Mouse (Mus musculus): ENCODE measurements at regions not wholly inside any gene's neighbourhood (a gene's known extent, or its start where the extent isn't known, plus 50 kb on each side); places are given as distances from the start of the nearest gene placed in this dataset.
"Not testable (repeated sequence)": the region's sequence is repeated elsewhere in the genome, so short reads cannot be mapped to it uniquely, and the experiment has no call there.

DNA sequence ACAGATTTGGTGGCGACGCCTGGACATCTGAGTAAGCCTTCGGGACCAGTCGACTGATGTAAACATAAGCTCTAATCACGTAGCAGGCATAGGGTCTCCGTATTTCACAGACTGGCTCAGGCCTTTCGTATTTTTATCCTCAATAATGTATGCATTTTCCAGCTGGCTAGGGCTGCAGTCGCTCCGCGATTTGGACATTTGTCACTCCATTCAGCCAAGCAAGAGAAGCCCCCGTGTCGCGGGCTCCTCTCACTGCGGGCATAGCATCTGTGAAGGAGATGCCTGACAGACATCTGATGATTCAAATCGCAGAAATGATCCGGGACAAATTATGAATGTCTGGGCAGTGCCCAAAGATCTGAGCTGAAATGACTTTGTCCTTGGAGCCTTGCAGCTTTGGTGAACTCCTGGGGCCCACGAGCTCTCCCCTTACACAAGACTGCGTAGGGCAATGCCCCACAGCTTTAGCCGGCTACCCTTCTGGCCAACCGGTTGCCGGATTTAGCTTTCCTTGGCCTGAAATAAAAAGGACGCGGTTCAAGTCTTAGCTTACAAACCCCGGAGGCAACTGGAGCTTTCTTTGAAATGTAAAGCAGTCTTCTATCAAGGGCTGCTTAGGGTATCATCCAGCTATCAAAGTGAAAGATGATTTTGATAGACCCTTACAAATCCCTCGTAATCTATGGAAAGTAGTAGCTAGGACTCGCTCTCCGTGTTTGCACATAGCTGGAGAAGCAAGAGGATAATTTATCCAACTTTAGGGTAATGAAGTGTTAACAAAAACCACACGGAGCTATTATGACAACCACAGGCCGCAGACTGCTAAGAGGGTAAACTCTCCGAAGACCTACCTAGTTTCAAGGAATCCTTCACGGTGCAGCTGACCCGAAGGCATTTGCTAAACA, 270.6 kb downstream of the Etnk1 start:
- DNase-seq (ENCODE audit: low spot score): no peak

DNA sequence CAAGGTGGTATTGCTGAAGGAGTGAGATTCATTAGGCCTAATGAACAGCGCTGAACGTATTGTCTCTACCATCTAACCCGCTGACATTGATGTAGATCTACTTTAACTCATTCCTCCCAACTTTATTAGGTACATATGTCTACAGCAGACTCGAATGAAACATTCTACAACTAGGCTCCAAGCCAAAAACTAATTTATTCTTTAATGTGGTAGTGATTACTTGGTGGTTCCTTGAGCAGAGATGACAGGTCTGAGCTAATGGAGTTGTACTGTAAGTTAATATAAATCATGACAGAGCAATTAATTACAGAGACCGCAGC, 271.2 kb downstream of the Etnk1 start:
- no peak for DNase-seq (ENCODE audit: low spot score)

DNA sequence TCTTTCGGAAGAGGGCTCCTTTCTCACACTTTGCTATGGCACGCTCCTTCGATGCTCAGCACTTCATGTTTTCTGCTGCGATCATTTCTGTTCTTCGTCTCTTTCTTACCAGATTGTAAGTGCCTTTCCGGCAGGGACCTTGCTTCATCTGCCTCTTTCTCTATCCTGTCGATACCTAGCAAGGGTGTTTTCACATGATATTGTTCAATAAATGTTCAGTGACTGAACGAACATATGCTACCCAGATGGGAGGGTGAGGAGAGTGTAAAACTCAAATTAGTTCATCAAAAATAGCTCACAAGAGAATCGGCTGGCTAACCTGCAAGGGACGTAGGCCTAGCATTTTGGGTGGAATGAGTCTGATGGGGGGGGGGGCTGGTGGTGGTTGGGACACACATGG, 272.5 kb downstream of the Etnk1 start:
- DNase-seq (ENCODE audit: low spot score): no peak

DNA sequence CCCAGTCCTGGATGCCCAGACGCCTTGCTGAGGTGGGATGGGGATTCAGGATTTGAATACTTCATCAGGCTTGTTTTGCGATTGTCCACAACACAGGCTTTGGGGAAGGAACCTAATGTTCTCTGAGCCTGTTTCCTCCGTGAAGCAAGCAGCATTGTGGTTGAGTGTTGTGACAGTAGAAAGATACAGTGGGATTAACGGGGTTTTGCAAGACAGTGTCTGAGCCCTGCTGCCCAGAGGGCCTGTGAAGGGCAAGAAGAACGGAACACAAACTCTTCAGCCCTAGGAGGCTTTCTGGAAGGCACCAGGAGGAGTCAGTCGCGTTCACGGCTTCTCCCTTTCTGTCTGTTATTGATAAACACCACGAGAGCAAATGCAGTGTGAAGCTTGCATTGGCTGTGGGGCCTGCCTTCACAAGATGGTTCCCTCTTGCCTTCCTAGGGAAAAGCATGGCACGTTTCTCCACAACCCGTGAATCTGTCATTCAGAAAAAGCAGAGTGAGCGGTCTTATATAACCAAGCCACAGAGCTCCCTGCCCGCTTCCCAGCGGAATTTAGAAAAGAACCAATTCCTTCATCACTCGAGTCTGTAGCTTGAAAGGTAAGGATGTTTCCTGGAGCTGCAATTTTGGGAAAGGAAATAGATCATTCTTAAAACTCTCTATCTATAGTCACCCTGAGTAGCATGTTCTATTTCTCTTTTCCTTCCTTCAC, 273.4 kb downstream of the Etnk1 start:
- DNase-seq (ENCODE audit: low spot score): no peak

DNA sequence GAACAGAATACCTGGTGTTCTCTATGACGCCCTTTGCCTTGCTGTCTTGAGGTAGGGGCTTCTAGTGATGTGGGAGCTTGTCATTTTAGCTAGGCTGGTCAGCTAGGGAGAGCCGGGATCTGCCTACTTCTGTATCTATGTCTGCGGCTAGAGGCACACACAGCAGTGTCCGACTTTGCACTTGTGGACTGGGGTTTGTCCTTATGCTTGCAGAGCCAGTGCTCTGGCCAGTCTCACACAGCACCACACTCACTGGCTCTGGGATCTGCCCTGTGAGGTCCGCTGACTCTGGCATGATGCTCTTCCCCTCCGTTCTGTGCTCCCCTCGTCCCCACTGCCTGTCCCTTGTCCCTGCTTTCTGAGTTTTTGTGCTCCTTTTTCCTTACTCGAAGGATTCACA, 275.3 kb downstream of the Etnk1 start:
- DNase-seq (ENCODE audit: low spot score): no peak

DNA sequence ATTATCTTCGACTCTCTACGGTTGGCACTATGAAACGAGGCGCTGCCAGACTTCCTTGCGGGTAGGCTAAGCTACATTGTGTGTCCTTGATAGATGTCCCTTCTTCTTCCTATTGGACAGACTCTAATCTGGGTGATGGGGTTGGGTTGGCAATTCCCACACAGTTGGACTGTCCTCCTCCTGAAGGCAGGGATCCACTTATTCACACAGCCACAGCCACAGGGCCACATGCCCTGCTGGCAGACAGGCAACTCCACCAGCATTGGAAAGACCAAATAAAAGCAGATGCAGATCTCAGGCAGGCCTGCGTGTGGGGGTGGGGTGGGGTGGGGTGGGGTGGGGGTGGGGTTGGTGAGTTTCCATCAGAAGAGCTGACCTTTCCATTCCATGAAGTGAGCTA, 276.4 kb downstream of the Etnk1 start:
- DNase-seq (ENCODE audit: low spot score): no peak

DNA sequence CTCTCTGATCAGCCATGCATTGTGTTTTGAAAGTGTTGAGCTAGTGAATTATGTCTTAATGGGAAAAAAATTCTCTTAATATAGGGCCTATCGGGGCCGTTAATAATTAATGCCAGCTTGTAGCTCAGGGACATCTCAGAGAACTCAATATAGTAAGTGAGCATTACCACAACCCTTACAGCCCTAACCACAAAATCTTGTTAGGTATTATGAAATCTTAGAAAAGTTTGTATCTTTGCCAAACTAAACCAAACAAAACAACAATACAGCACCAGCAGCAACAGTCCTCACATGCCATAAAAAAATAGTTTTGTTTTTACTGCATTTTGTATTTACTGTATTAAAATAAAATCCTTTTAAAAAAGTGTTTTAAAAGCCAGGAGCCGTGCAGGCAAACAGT, 277.8 kb downstream of the Etnk1 start:
- no peak for DNase-seq (ENCODE audit: low spot score)

DNA sequence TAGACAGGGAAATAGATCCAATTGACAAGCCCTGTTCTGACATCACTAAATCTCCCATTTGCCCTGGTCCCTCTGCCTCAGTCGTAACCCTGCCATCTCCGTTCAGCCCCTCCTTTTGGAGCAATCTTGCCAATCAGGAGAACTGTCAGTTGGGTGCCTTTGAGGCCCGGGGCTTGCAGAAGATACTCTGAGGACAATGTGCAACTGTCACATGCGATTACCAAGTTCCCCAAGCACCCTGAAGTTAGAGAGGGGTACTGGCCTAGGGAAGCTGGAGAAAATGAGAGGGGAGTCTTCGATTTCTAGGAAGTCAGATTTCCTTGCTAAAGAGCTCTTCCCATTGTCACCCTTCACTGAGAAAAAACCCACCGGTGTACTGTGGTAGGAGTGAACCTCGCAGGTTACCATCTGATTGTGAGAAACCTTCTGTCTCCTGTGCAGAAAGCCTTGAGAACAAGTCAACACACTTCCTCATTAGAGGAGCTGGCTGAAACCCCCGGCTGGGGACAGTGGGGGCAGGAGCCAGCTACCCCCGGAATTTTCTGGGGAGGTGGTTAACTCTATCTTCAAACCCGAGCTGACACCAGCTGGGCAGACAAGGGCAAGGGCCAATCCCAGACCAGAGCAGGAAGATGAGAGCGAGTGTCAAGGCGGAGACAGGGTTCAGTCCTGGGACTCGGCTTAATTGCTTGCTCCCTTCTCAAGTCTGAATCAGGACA, 279.0 kb downstream of the Etnk1 start:
- no peak for DNase-seq (ENCODE audit: low spot score)

DNA sequence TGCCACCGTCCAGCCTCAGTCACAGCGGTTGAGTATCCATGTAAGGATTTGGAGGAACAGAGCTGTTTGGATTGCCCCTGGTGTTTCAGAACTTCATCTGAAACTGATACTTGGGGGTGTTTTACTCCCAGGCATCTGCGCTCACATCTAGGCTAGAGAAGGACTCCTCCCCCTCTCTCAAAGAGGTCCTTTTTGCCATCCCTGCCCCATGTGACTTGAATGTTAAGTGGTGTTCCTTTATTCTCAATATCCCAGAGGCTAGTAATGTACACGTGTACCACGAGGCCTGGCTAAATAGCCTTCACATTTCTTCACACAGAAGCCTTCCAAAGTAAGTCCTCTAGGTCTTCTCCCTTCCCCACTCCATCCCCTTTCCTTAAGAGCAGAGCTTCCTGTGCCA, 280.0 kb downstream of the Etnk1 start:
- no peak for DNase-seq (ENCODE audit: low spot score)

DNA sequence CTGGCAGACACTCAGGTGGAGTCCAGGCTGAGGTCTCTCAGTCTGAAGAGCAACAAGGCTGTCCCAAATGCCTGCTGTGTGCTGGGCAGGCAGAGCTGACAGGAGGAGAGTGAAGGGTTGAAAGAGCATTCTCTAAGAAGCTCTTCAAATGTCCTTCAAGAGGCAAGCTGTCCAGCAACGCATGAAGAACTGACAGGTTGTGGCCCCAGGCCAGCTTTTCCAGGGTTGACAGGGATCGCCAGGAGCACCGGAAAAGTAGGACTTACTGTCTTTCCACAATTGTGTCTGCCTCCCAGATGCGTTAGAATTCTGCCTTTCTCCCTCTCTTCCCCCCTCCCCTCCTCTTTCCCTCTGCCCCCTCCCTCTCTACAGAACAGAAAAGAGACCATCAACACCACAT, 282.1 kb downstream of the Etnk1 start:
- DNase-seq (ENCODE audit: low spot score): no peak

DNA sequence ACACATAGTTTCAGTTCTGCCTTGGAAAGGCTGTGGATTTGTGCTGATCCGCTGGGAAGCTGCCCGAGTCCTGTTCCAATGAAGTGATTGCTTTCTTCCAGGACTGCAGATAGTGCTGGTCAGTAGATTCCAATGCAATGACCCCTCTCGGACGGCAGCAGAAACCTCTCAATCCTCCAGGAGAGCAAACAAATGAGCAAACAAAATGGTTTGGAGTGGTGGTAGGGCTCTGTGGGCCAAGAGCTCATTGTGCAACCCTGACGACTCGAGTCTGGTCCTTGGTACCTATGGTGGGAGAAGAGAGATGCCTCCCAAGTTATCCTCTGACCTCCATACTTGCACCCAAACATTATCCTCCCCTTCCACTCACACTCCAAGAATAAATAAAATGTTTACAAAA, 284.8 kb downstream of the Etnk1 start:
- no peak for DNase-seq (ENCODE audit: low spot score)

DNA sequence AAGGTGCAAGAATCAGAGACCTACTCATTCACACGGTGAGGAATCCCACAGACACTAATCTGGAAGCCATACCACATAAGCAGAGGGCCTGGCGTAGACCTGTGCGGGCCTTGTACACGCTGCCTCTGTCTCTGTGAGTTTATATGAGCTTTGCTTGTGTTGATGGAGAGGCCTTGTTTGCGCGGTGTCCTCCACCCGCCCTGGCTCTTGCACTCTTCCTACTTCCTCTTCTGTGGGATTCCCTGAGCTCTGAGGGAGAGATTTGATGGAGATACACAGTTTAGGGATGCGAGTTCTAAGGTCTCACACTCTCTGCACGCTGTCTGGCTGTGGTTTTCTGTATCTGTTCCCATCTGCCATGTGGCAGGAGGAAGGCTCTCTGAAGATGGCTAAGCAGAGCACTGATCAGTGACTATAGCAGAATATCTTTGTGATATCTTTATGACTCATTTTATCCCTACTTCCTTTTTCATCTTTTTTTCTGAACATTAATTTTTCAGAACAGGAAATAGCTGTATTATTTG, 287.7 kb downstream of the Etnk1 start:
- DNase-seq (ENCODE audit: low spot score): no peak

DNA sequence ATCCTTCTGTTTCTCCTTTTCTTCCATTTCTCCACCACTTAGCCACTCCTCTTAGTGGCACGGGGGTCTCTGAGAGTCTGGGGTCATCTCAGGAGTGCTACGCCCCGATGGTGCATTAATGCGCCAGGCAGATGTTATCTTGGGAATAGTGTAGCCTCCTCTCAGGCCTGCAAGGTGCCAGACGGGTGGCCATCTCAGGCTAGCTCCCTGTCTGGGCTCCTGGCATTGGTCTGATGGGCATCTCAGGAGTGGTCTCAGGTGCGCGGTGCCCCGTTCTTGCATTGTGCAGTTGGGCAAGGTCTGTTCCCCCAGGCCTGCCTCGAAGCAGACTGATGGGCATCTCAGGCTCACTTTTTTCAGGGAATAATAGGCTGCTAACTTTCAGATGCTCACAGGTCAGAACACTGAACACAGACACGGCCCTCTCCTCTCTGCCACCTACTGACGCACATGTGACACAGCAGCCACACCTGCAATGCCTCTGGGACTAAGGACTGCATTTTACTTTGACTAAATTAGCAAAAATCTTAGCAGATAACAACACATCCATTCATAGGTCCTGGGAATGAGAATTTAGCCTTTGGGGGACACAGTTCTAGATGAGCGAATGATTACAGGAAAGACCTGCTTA, 298.0 kb downstream of the Etnk1 start:
- DNase-seq (ENCODE audit: low spot score): peak; percentile 9

DNA sequence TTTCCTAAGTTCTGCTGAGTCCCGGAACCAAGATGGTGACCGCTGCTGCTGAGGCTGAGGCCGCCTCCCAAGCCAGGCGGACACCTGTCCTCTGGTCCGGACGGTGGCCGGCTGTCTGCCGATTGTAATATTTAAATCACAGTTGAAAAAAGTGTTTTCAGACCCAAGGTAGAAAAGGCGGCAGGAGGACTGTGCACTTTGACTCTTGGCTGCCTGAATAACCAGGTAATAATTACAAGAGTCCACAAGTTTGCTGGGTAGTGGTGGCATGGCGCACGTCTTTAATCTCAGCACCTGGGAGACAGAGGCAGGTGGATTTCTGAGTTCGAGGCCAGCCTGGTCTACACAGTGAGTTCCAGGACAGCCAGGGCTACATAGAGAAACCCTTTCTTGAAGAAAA, 305.7 kb downstream of the Etnk1 start:
- DNase-seq (ENCODE audit: low spot score): not testable (repeated sequence)

DNA sequence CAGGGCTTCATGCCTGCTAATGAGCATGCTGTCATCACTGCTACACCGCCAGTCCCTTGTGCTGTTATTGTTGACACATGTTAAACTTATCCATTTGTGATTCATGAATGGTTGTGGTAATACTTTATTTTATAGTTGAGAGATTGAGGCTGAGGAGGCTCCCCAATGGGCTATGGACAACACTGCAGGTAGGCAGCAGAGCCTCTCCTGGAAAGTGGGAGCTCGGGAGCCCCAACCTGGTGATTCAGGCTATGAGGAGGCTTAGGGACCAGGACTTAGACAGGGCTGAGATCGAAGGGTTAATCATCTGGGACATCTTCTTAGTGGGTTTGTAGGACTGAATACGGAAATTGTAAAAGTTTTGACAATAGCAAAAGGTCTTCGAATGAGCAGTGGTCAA, 307.4 kb downstream of the Etnk1 start:
- no peak for DNase-seq (ENCODE audit: low spot score)

DNA sequence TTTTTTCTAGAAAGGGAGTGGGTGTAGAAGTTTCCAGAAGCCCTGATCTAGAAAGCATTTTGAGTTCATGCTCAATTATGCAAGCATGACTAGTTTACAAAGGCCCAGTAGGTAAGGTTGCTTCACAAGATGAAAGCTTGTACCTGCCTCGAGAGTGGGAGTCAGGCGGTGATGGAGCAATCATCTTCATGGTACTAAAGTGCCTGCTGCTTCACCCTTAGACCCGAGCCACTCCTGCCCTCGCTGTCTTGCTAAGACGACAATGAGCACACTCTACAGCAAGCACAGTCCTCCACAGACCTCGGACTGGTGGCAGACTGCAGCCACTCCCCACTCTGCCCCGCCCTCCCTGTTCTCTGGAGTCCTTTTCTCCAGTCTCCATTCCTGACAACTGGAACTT, 308.3 kb downstream of the Etnk1 start:
- no peak for DNase-seq (ENCODE audit: low spot score)

DNA sequence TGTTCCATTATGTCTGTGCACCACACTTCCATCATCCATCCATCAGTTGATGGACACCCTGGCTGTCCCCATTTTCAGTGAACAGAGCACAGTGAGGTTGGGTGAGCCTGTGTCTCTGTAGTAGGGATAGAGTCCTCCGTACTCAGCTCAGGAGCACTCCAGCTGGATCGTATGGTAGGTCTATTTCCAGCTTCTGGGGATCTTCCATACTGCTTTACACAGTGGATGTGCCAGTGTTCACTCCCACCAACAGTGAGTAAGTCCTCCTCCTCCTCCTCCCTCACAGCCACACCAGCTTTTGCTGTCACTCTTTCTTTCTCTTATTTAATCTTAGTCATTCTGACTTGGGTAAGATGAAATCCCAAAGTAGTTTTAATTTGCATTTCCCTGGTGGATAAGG, 310.4 kb downstream of the Etnk1 start:
- no peak for DNase-seq (ENCODE audit: low spot score)

DNA sequence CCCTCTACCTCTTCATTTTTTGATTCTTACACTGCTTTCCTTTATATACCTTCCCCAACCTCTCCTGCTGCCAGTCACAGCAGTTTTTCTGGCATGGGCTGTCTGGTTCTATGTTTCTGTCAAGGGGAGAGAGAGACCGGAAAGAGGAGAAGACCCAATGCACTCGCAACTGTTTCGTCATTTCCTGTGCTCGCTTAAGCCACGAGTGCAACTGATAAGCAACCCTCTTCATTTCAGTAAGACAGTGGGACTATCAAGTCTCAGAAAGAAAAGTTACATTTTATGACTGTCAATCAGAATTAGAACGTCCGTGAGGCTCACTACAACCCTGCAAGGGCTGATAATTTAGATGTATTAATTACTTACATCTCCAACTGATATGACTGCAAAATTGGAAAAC, 312.2 kb downstream of the Etnk1 start:
- no peak for DNase-seq (ENCODE audit: low spot score)

DNA sequence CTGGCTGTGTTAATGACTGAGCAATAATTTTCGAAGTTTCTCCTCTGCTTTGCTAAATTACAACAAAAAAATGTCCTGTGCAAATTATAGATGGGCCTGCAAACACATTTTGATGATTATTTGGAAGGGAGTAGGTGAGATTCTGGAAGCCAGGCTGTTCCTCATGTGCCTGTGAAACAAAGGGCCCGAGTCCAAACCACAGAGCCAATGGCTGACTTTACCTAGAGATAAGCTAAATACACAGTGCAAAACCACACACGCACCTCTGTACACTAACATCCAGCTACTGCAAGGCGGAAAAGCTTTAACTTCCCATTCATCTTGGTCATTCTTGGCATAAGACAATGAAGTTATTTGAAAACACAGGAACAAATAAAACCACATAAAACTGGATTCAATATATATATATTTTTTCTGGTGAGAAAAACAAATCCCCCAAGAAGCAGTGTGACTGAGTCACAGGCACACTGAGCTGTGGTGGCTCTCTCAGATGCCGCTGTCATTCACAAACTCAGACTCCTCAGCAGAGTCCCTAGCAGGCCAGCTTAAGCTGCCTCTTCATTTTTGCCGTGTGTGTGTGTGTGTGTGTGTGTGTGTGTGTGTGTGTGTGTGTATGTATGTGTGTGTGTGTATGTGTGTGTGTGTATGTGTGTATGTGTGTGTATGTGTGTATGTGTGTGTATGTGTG, 312.8 kb downstream of the Etnk1 start:
- no peak for DNase-seq (ENCODE audit: low spot score)

DNA sequence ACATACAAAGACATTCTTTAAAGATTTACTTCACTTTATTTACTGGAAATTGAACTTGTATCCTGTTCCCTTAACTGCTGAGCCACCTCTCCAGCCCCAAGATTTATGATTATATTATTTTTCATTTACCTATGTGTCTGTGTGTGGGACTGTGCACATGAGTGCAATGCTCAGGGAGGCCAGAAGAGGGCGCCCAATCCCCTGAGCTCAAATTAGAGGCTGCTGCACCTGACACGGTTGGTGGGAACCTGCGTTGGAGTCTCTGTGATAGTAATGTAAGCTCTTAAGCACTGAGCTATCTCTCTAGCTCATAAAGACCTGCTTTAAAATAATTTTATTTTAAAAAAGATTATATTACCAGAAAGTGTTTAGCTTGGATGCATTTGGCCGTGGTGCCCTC, 315.3 kb downstream of the Etnk1 start:
- DNase-seq (ENCODE audit: low spot score): no peak

DNA sequence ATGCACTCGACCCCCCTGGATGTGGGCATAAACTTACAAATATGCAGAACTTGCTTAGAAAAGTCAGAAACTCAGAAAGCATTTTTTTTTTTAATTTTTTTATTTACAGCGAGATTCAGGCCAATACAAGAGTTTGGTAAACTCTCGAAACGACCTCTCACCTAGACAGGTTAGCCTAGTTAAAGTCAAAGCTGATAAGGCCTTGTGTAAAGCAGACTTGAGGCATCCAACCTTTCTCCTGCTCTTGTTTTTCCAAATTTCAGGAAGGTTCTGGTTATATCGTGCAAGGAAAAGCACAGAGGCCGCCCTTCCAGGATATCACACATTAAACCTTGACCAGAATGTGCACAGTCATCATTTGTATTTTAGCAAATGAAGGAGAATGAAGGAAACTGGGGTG, 315.8 kb downstream of the Etnk1 start:
- no peak for DNase-seq (ENCODE audit: low spot score)

DNA sequence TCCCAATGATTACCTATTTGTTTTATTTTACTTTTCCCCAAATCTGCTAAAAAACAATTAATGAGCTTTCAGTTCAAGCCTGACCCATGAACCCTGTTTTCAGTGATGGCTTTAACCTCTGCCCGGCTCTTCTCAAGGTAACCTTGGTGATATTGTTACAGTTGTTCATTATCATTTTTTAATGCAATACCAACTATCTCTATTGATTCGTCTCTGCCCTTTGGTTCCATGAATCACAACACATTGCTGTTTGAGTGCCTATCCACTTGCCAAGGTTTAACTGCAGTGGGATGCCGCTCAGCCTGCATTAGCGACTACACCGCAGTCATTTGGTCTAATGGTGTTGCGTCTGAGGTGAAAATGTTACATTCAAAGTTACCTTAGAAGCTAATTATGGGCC, 317.9 kb downstream of the Etnk1 start:
- no peak for DNase-seq (ENCODE audit: low spot score)

All from ovary, postnatal 14 days (tissue).